Mouse (Mus musculus) limb, embryonic 12.5 days (tissue): ENCODE results near the gene Hoxb6. TPM values are rescaled to one million over a fixed set of nuclear protein-coding genes. Genes with fewer than 3 reads are reported as not detected.
A peak's percentile ranks its signal among the peaks of the same experiment; 100 is the strongest.

ENCODE experiments used
- ATAC-seq: fragments of 200-750 bp; cut with Nextera tagmentation; 2 replicates; pipeline ENCODE4 v1.8.0; 2017; ENCODE audit warnings: low read depth, moderate TSS enrichment; ENCODE audit not compliant: insufficient number of reproducible peaks, insufficient read depth, low FRiP score, low TSS enrichment
- H3K27ac ChIP-seq: fragments of 300-500 bp; sonication (generic); 2 replicates; pipeline ENCODE4 v1.5.1; 2016; ENCODE audit warnings: mild to moderate bottlenecking, moderate library complexity
- H3K27me3 ChIP-seq: fragments of 300-500 bp; sonication (generic); 2 replicates; pipeline ENCODE4 v1.6.1; 2016; ENCODE audit warnings: mild to moderate bottlenecking, moderate library complexity
- H3K36me3 ChIP-seq: fragments of 300-500 bp; sonication (generic); 2 replicates; pipeline ENCODE4 v1.6.1; 2016; ENCODE audit warnings: mild to moderate bottlenecking, moderate library complexity
- H3K4me1 ChIP-seq: fragments of 300-500 bp; sonication (generic); replicated peaks from 2 replicates; pipeline ENCODE4 v1.6.1; 2016
- H3K4me2 ChIP-seq: fragments of 300-500 bp; sonication (generic); 2 replicates; pipeline ENCODE4 v1.6.1; 2016; ENCODE audit warnings: mild to moderate bottlenecking, moderate library complexity
- H3K4me3 ChIP-seq: fragments of 300-500 bp; sonication (generic); replicated peaks from 2 replicates; pipeline ENCODE4 v1.5.1; 2016; ENCODE audit warnings: mild to moderate bottlenecking
- H3K9ac ChIP-seq: fragments of 300-500 bp; sonication (generic); replicated peaks from 2 replicates; pipeline ENCODE4 v1.6.1; 2016; ENCODE audit warnings: mild to moderate bottlenecking, moderate library complexity
- H3K9me3 ChIP-seq: fragments of 300-500 bp; sonication (generic); 2 replicates; pipeline ENCODE4 v1.6.1; 2016; ENCODE audit warnings: mild to moderate bottlenecking, moderate library complexity
- WGBS: fragments of 180-500 bp; shearing (Covaris S2); methylation state at CpG from one replicate; pipeline ENCODE4 v1.1.7; 2016; 5-methylcytosine and 5-hydroxymethylcytosine counted together
- polyA plus RNA-seq: library from polyadenylated mRNA; unstranded; fragments of >200 nt; fragmentation: Nextera tagmentation; extraction: Ambion mirVana; gene quantifications from 2 replicates; pipeline ENCODE4 v1.2.1, GENCODE M21; 2016

Gene Hoxb6
- polyA plus RNA-seq, 1 experiment from 2014 or later: 1.0 TPM

- ATAC-seq: no peak
- Histone ChIP-seq H3K9ac (no peak overlapping the region), H3K4me3 (no peak overlapping the region), H3K36me3 (no peaks in the 10 kb centered on the region), H3K27me3 (peaks cover 97% of the 10 kb centered on the region), H3K9me3 (no peaks in the 10 kb centered on the region), H3K27ac (no peak overlapping the region), H3K4me1 (peaks cover 13% of the 10 kb centered on the region), H3K4me2 (no peak overlapping the region)
- WGBS: 29% methylated on average over 6 of the region's 6 CpGs
Observed at GRCm38 (mm10) chr11:96289837-96290236, 2.4 kb upstream of the Hoxb6 start.

- Histone ChIP-seq H3K9me3 (no peaks in the 10 kb centered on the region), H3K9ac (no peak overlapping the region), H3K4me3 (no peak overlapping the region), H3K36me3 (no peaks in the 10 kb centered on the region), H3K4me1 (peaks cover 14% of the 10 kb centered on the region; the same call in 1 of the 2 replicates), H3K27ac (no peak overlapping the region), H3K4me2 (no peak overlapping the region), H3K27me3 (peaks cover 96% of the 10 kb centered on the region)
- 14% methylated on average over 17 of the region's 17 CpGs for WGBS
- no peak for ATAC-seq
Observed at GRCm38 (mm10) chr11:96290705-96291355, 1.4 kb upstream of the Hoxb6 start.

- H3K9ac ChIP-seq: no peak overlapping the region
- 0 out of 2 replicates have a peak, but pooled peaks cover 7% of the 10 kb centered on the region for H3K4me1 ChIP-seq
- no peak for ATAC-seq
- H3K27me3 ChIP-seq: peaks cover 96% of the 10 kb centered on the region
- H3K9me3 ChIP-seq: no peaks in the 10 kb centered on the region
- peak overlapping the region; percentile 42 for H3K4me2 ChIP-seq
- 5% methylated on average over 12 of the region's 12 CpGs for WGBS
- H3K4me3 ChIP-seq: peak overlapping the region; percentile 19
- H3K36me3 ChIP-seq: no peaks in the 10 kb centered on the region
- H3K27ac ChIP-seq: no peak overlapping the region
Observed at GRCm38 (mm10) chr11:96292565-96293301, 457 bp downstream of the Hoxb6 start.

GRCm38 (mm10) chr11:96293302-96293921 lies 1.1 kb downstream of the Hoxb6 start:
- Histone ChIP-seq H3K27ac (no peak overlapping the region), H3K27me3 (peaks cover 96% of the 10 kb centered on the region), H3K4me3 (peak overlapping the region; percentile 19), H3K4me1 (0 out of 2 replicates have a peak, but pooled peaks cover 7% of the 10 kb centered on the region), H3K4me2 (peak overlapping the region; percentile 42), H3K9me3 (no peaks in the 10 kb centered on the region), H3K36me3 (no peaks in the 10 kb centered on the region), H3K9ac (no peak overlapping the region)
- 2% methylated on average over 22 of the region's 22 CpGs for WGBS
- ATAC-seq: no peak

- Histone ChIP-seq H3K36me3 (no peaks in the 10 kb centered on the region), H3K4me3 (peak overlapping the region; percentile 10), H3K9me3 (no peaks in the 10 kb centered on the region), H3K27me3 (peaks cover 96% of the 10 kb centered on the region), H3K4me2 (peak overlapping the region; percentile 42), H3K27ac (no peak overlapping the region), H3K9ac (no peak overlapping the region), H3K4me1 (peaks cover 13% of the 10 kb centered on the region)
- ATAC-seq: peak; percentile 38; the same call in 1 of the 2 replicates
- WGBS: 1% methylated on average over 32 of the region's 32 CpGs
Observed at GRCm38 (mm10) chr11:96294245-96295091, 2.2 kb downstream of the Hoxb6 start.

GRCm38 (mm10) chr11:96295092-96295835 lies 3.0 kb downstream of the Hoxb6 start:
- no peak for ATAC-seq
- Histone ChIP-seq H3K4me2 (peak overlapping the region; percentile 42), H3K9ac (no peak overlapping the region), H3K27me3 (peaks cover 97% of the 10 kb centered on the region), H3K27ac (no peak overlapping the region), H3K9me3 (no peaks in the 10 kb centered on the region), H3K4me3 (peak overlapping the region; percentile 12), H3K36me3 (no peaks in the 10 kb centered on the region), H3K4me1 (peaks cover 15% of the 10 kb centered on the region)
- WGBS: under 1% methylated on average over 30 of the region's 30 CpGs

- no peak overlapping the region for H3K9ac ChIP-seq
- peaks cover 23% of the 10 kb centered on the region for H3K4me1 ChIP-seq
- no peak for ATAC-seq
- 7% methylated on average over 2 of the region's 2 CpGs for WGBS
- no peak overlapping the region for H3K4me3 ChIP-seq
- no peaks in the 10 kb centered on the region for H3K9me3 ChIP-seq
- H3K36me3 ChIP-seq: no peaks in the 10 kb centered on the region
- no peak overlapping the region for H3K4me2 ChIP-seq
- no peak overlapping the region for H3K27ac ChIP-seq
- H3K27me3 ChIP-seq: peaks cover 99% of the 10 kb centered on the region
Observed at GRCm38 (mm10) chr11:96296997-96297396, 4.7 kb downstream of the Hoxb6 start.

- Histone ChIP-seq H3K9ac (no peak overlapping the region), H3K27ac (no peak overlapping the region), H3K36me3 (no peaks in the 10 kb centered on the region), H3K27me3 (peaks cover 99% of the 10 kb centered on the region), H3K4me3 (no peak overlapping the region), H3K4me1 (peaks cover 23% of the 10 kb centered on the region), H3K4me2 (no peak overlapping the region), H3K9me3 (no peaks in the 10 kb centered on the region)
- no peak for ATAC-seq
- 10% methylated on average over 3 of the region's 3 CpGs for WGBS
Observed at GRCm38 (mm10) chr11:96297428-96297827, 5.2 kb downstream of the Hoxb6 start.

- no peak overlapping the region for H3K9ac ChIP-seq
Observed at GRCm38 (mm10) chr11:96297968-96298635, 5.8 kb downstream of the Hoxb6 start.

More at GRCm38 (mm10) chr11:96297968-96298635, 5.8 kb downstream of the Hoxb6 start:
- H3K27me3 ChIP-seq: peaks cover 99% of the 10 kb centered on the region
- no peak overlapping the region for H3K4me2 ChIP-seq
- no peaks in the 10 kb centered on the region for H3K9me3 ChIP-seq
- H3K4me3 ChIP-seq: no peak overlapping the region; the same call in 1 of the 2 replicates
- H3K27ac ChIP-seq: no peak overlapping the region
- no peaks in the 10 kb centered on the region for H3K36me3 ChIP-seq
- 8% methylated on average over 11 of the region's 11 CpGs for WGBS
- no peak for ATAC-seq
- peaks cover 23% of the 10 kb centered on the region for H3K4me1 ChIP-seq
